Mouse (Mus musculus) liver, adult 2 months (tissue): Measurements from ENCODE around the gene Slc25a13. TPM values are rescaled to one million over a fixed set of nuclear protein-coding genes. Genes with fewer than 3 reads are reported as not detected.

Experiments
- DNase-seq: peaks from one replicate; pipeline ENCODE4 v3.0.0-alpha.2; 2011; ENCODE audit warnings: low read depth, low spot score; ENCODE audit errors: extremely low read depth
- H3K27ac ChIP-seq: fragments of 200-500 bp; replicated peaks from 2 replicates; pipeline ENCODE4 v1.5.1; 2012; ENCODE audit warnings: low read depth, mild to moderate bottlenecking, control low read depth, inconsistent platforms, low read length; ENCODE audit not compliant: insufficient read depth
- H3K27me3 ChIP-seq: fragments of 200-500 bp; 2 replicates; pipeline ENCODE4 v1.6.1; 2012; ENCODE audit warnings: mild to moderate bottlenecking, moderate library complexity, low read length, inconsistent platforms; ENCODE audit not compliant: control insufficient read depth, insufficient read depth
- H3K36me3 ChIP-seq: fragments of 200-500 bp; 2 replicates; pipeline ENCODE4 v1.6.1; 2012; ENCODE audit warnings: low read length, inconsistent platforms; ENCODE audit not compliant: control insufficient read depth, insufficient read depth
- H3K4me1 ChIP-seq: fragments of 200-500 bp; 2 replicates; pipeline ENCODE4 v1.6.1; 2011; ENCODE audit warnings: low read length; ENCODE audit not compliant: control insufficient read depth, insufficient read depth
- H3K4me3 ChIP-seq: fragments of 200-500 bp; 2 replicates; pipeline ENCODE4 v1.5.1; 2011; ENCODE audit warnings: low read depth, mild to moderate bottlenecking, control low read depth, low read length, moderate library complexity; ENCODE audit not compliant: insufficient read depth
- H3K79me2 ChIP-seq: fragments of 200-500 bp; 2 replicates; pipeline ENCODE4 v1.6.1; 2012; ENCODE audit warnings: inconsistent platforms, mild to moderate bottlenecking, low read length, moderate library complexity; ENCODE audit not compliant: control insufficient read depth, insufficient read depth
- H3K9ac ChIP-seq: fragments of 200-500 bp; 2 replicates; pipeline ENCODE4 v1.6.1; 2012; ENCODE audit warnings: low read depth, mild to moderate bottlenecking, control low read depth, inconsistent platforms, low read length
- CTCF ChIP-seq: fragments of 200-500 bp; IDR thresholded peaks from 2 replicates; pipeline ENCODE4 v1.5.1; 2011; ENCODE audit warnings: low read depth, low read length, control low read depth
- POLR2A ChIP-seq: fragments of 200-500 bp; IDR thresholded peaks from 2 replicates; pipeline ENCODE4 v1.6.1; 2011; ENCODE audit warnings: low read length, control low read depth; ENCODE audit not compliant: insufficient read depth; ENCODE audit errors: extremely low read depth
- WGBS: fragments of 180-500 bp; shearing (Covaris S2); methylation state at CpG from one replicate; pipeline ENCODE4 v1.1.7; 2018; 5-methylcytosine and 5-hydroxymethylcytosine counted together
- polyA plus RNA-seq: library from polyadenylated mRNA; depleted of rRNA; stranded (reverse); fragments of >200 nt; gene quantifications from 2 replicates; pipeline ENCODE4 v1.2.3, GENCODE M21; 2012
- total RNA-seq: library from RNA; depleted of rRNA; stranded (reverse); fragments of >200 nt; gene quantifications from 2 replicates; pipeline ENCODE4 v1.2.3, GENCODE M21; 2014

Slc25a13 gene
- total and polyA plus RNA-seq, 2 experiments: 53.5 to 232 TPM

DNA sequence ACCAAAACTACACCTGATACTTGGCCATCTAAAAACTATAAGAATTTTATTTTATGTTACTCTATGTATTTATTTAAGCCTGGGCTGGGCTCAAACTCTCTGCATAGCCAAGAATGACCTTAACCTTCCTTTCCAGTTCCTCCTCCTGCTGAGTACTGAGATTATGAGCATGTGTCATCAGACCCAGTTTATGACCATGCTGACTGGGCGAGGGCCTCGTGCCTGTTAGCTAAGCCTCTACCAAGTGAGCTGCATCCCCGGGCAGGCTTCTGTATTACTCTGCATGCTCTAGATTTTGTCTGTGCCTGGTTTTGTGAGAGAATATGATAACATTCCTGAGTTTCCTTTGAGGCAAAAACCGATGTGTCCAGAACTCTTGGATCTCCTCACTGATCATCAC is 96.1 kb downstream of the Slc25a13 start:
- DNase-seq: no peak
- Histone ChIP-seq H3K27ac (no peak overlapping the region), H3K36me3 (peaks cover 41% of the 10 kb centered on the region), H3K4me1 (no peaks in the 10 kb centered on the region), H3K27me3 (no peaks in the 10 kb centered on the region), H3K4me3 (no peak overlapping the region), H3K9ac (no peak overlapping the region), H3K79me2 (0 out of 2 replicates have a peak, but pooled peaks cover 5% of the 10 kb centered on the region)
- no peak for TF ChIP-seq CTCF
- TF ChIP-seq POLR2A: no peak
- 87% methylated on average over 4 of the region's 4 CpGs for WGBS

DNA sequence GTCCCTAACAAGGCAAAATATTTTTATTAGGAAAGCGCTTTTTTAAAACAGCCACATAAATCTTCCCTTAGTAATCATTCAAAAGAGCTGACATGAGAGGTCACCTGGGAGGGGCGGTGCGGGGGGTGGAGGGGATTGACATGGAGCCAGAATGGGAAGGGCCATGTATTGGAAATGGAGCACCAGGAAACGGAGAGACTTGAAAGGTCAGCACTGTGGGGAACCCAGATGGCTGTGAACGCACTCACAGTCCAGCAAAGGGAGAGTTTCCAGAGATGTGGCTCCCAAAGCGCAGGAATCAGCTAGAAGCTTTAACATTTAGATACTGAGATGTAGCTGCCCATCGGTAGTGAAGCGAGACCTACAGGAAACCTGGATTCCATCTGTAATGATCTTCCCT is 101.2 kb downstream of the Slc25a13 start:
- no peak for DNase-seq
- H3K27ac ChIP-seq: no peak overlapping the region
- 74% methylated on average over 8 of the region's 8 CpGs for WGBS
- H3K27me3 ChIP-seq: no peaks in the 10 kb centered on the region
- no peak for TF ChIP-seq CTCF
- no peak for TF ChIP-seq POLR2A
- no peak overlapping the region for H3K9ac ChIP-seq
- H3K36me3 ChIP-seq: peaks cover 58% of the 10 kb centered on the region
- H3K4me1 ChIP-seq: no peaks in the 10 kb centered on the region
- H3K79me2 ChIP-seq: 0 out of 2 replicates have a peak, but pooled peaks cover under 1% of the 10 kb centered on the region
- H3K4me3 ChIP-seq: no peak overlapping the region

DNA sequence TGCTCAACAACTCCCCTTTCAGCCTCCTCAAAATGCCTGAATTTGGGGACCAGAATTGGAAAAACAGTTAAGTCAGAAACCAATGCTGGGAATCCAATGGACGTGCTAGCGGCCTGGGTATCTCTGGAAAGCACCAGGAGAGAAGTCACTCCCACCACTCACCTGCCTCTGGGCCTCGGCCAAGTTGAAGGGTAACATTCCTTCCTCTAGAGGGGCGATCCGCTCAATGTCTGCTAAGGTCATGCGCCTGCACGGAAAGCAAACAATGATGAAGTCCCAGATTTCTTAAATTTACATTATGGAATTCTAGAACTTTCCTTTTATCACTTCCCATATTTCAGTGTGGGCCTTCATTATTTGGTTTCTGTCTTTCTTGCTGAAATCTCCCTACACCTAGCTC is 103.2 kb downstream of the Slc25a13 start:
- H3K9ac ChIP-seq: no peak overlapping the region
- H3K4me1 ChIP-seq: no peaks in the 10 kb centered on the region
- H3K4me3 ChIP-seq: no peak overlapping the region
- whole genome bisulfite sequencing: 91% methylated on average over 7 of the region's 7 CpGs
- H3K36me3 ChIP-seq: peaks cover 61% of the 10 kb centered on the region
- H3K27ac ChIP-seq: no peak overlapping the region
- no peak for DNase-seq
- H3K27me3 ChIP-seq: no peaks in the 10 kb centered on the region
- TF ChIP-seq POLR2A (no peak), CTCF (no peak)
- H3K79me2 ChIP-seq: no peaks in the 10 kb centered on the region

DNA sequence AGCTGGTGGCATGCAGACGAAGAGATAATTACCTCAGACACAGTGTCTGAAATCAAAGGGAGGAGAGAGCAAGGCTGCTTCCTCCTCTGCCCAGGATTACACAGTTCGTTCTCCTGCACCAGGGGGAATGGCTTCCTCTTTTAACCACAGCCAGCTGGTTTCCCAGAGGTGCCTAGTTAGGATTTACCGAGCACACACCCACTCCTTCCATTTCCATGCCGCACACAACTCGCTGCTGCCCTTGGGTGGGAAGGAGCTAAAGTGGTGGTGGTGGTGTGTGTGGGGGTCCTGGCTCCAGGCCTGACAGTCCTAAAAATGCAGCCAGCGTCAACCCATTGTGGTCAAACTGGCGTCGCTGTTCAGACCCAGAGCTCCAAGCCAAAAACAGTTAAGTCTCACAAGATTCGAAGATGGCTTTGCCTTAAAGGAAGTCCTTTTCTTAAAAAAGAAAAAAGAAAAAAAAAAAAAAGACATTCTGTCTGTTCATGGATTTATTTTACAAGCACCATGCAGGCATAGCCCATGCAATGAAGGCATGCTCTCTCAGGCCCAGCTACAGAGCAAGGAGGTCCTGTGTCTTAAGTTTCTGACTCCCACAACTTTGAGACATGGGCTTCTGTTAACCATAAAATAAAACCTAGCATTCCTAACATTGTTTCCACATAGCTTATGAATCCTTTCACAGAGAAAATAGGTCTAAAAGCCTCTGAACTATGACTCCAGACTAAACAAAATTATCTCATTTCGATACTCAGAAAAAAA is 104.0 kb downstream of the Slc25a13 start:
- 86% methylated on average over 10 of the region's 10 CpGs for WGBS
- H3K27me3 ChIP-seq: no peaks in the 10 kb centered on the region
- H3K27ac ChIP-seq: no peak overlapping the region
- TF ChIP-seq POLR2A (no peak), CTCF (no peak)
- no peaks in the 10 kb centered on the region for H3K4me1 ChIP-seq
- no peak overlapping the region for H3K4me3 ChIP-seq
- H3K9ac ChIP-seq: no peak overlapping the region
- no peaks in the 10 kb centered on the region for H3K79me2 ChIP-seq
- DNase-seq: no peak
- peaks cover 66% of the 10 kb centered on the region for H3K36me3 ChIP-seq

DNA sequence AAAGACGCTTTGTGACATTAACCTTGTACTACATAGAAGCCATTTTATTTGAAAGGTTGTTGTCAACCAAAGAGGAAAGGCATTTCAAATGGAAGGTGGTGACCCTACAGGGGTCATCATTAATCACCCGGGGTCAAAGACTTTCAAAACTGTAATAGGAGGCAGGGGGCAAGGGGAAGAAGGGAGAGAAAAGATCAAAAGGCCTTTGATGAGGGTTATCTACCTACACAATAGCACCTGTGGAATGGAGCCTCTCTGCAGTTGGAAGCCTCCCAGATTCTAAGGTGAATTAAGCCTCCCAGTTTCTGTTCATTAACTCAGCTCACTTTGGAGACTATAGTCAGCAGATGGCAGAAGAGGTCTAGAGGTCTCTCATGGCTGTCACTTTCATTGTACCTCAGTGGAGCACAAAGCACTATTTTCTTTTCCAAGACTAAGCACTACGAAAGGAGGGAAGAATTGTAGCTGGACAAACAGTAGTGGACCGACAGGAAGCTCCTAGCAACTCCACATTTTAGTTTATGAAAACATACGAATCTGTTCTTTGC is 109.5 kb downstream of the Slc25a13 start:
- DNase-seq: no peak
- Histone ChIP-seq H3K4me1 (no peaks in the 10 kb centered on the region), H3K79me2 (no peaks in the 10 kb centered on the region), H3K9ac (no peak overlapping the region), H3K36me3 (peaks cover 63% of the 10 kb centered on the region), H3K27ac (no peak overlapping the region), H3K27me3 (no peaks in the 10 kb centered on the region), H3K4me3 (no peak overlapping the region)
- no peak for TF ChIP-seq POLR2A
- TF ChIP-seq CTCF: no peak
- 79% methylated on average over 5 of the region's 5 CpGs for WGBS

DNA sequence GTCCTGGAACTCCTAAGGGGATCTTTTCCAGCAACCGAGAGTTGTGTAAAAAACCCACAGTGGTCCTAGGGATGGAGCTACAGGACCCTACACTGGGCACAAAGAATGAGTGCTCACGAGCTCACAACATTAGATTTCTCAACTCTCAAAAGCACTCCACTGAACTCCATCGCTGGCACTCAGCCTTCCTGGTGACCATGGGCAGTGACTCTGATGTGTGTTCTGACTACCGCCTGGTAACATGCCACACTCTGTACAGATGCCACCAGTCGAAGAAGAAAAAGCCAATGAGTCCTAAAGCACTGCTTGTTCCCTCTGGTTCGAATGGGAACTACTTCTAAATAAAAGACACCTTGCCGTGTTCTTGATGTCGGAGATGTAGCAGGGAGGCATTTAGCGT is 111.4 kb downstream of the Slc25a13 start:
- no peak overlapping the region for H3K27ac ChIP-seq
- 64% methylated on average over 9 of the region's 9 CpGs for WGBS
- no peak overlapping the region for H3K9ac ChIP-seq
- H3K4me3 ChIP-seq: no peak overlapping the region
- no peaks in the 10 kb centered on the region for H3K79me2 ChIP-seq
- peaks cover 64% of the 10 kb centered on the region for H3K36me3 ChIP-seq
- no peak for TF ChIP-seq POLR2A
- no peak for TF ChIP-seq CTCF
- no peaks in the 10 kb centered on the region for H3K4me1 ChIP-seq
- peak; percentile 54 for DNase-seq
- H3K27me3 ChIP-seq: no peaks in the 10 kb centered on the region
